Mouse (Mus musculus) midbrain, embryonic 14.5 days (tissue): ENCODE data around the gene Aqp11. TPM values are rescaled to one million over a fixed set of nuclear protein-coding genes. Genes with fewer than 3 reads are reported as not detected.

Experiments used
- ATAC-seq: fragments of 200-750 bp; cut with Nextera tagmentation; 2 replicates; pipeline ENCODE4 v1.8.0; 2017; ENCODE audit warnings: moderate number of reproducible peaks, moderate library complexity; ENCODE audit not compliant: low FRiP score, low TSS enrichment
- DNase-seq: peaks from one replicate; pipeline ENCODE4 v3.0.0-alpha.2; 2015
- H3K27ac ChIP-seq: fragments of 300-500 bp; sonication (generic); replicated peaks from 2 replicates; pipeline ENCODE4 v1.5.1; 2014; ENCODE audit warnings: mild to moderate bottlenecking, low read depth, low read length, moderate library complexity
- H3K27me3 ChIP-seq: fragments of 300-500 bp; sonication (generic); 2 replicates; pipeline ENCODE4 v1.6.1; 2014; ENCODE audit warnings: low read length, control low read depth, mixed read lengths; ENCODE audit not compliant: control insufficient read depth, insufficient read depth
- H3K36me3 ChIP-seq: fragments of 300-500 bp; sonication (generic); 2 replicates; pipeline ENCODE4 v1.6.1; 2014; ENCODE audit warnings: low read length, control low read depth; ENCODE audit not compliant: control insufficient read depth, insufficient read depth
- H3K4me1 ChIP-seq: fragments of 300-500 bp; sonication (generic); 2 replicates; pipeline ENCODE4 v1.6.1; 2014; ENCODE audit warnings: mild to moderate bottlenecking, antibody characterized with exemption, low read length, control low read depth; ENCODE audit not compliant: control insufficient read depth, insufficient read depth
- H3K4me2 ChIP-seq: fragments of 300-500 bp; sonication (generic); 2 replicates; pipeline ENCODE4 v1.6.1; 2014; ENCODE audit warnings: mild to moderate bottlenecking, low read length, moderate library complexity
- H3K4me3 ChIP-seq: fragments of 300-500 bp; sonication (generic); replicated peaks from 2 replicates; pipeline ENCODE4 v1.5.1; 2014; ENCODE audit warnings: low read depth, low read length
- H3K9ac ChIP-seq: fragments of 300-500 bp; sonication (generic); replicated peaks from 2 replicates; pipeline ENCODE4 v1.6.1; 2014; ENCODE audit warnings: mild to moderate bottlenecking, low read length, moderate library complexity
- H3K9me3 ChIP-seq: fragments of 300-500 bp; sonication (generic); 2 replicates; pipeline ENCODE4 v1.6.1; 2016; ENCODE audit warnings: low read length, control low read depth, mixed read lengths; ENCODE audit not compliant: control insufficient read depth
- WGBS: fragments of 180-500 bp; shearing (Covaris S2); extraction: QIAGEN DNeasy Blood & Tissue Kit; methylation state at CpG from one replicate; pipeline ENCODE4 v1.1.7; 2014; 5-methylcytosine and 5-hydroxymethylcytosine counted together
- polyA plus RNA-seq: library from polyadenylated mRNA; unstranded; fragments of >200 nt; fragmentation: Nextera tagmentation; extraction: Ambion mirVana; gene quantifications from 2 replicates; pipeline ENCODE4 v1.2.1, GENCODE M21; 2014

The Aqp11 gene
- polyA plus RNA-seq, 1 experiment from 2014 or later: 18.5 TPM

GRCm38 (mm10) chr7:97735886-97736420 is 2.1 kb downstream of the Aqp11 start:
- H3K9ac ChIP-seq: no peak overlapping the region
- no peaks in the 10 kb centered on the region for H3K36me3 ChIP-seq
- no peaks in the 10 kb centered on the region for H3K9me3 ChIP-seq
- H3K4me3 ChIP-seq: no peak overlapping the region
- DNase-seq: no peak
- ATAC-seq: no peak
- H3K27ac ChIP-seq: no peak overlapping the region
- WGBS: 34% methylated on average over 4 of the region's 4 CpGs
- no peak overlapping the region for H3K4me2 ChIP-seq
- no peaks in the 10 kb centered on the region; the same call in 1 of the 2 replicates for H3K4me1 ChIP-seq
- no peaks in the 10 kb centered on the region for H3K27me3 ChIP-seq

DNA sequence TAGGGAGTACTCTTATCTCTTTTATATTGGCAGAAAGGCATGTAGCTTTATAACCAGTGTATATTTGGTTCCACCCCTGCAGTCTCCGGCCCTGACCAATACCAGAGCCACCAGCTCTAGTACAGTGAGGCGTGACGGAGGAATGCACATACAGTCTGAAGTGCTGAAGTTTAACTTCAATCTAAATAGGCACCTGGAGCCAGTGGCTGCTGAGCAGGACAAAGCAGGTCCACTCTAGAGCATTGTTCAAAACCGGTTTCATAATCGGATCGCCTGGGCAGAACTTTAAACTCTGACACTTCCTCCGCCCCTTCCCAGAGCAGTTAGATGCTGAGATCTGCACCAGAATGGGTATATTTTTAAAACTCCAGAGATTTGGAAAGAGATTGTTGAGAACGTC is 3.1 kb downstream of the Aqp11 start:
- Histone ChIP-seq H3K4me2 (no peak overlapping the region), H3K9me3 (no peaks in the 10 kb centered on the region), H3K9ac (no peak overlapping the region), H3K36me3 (no peaks in the 10 kb centered on the region), H3K4me3 (no peak overlapping the region), H3K27me3 (no peaks in the 10 kb centered on the region), H3K27ac (no peak overlapping the region), H3K4me1 (no peaks in the 10 kb centered on the region; the same call in 1 of the 2 replicates)
- 81% methylated on average over 8 of the region's 8 CpGs for WGBS
- DNase-seq (no peak), ATAC-seq (no peak)

GRCm38 (mm10) chr7:97733606-97734005 is 4.5 kb downstream of the Aqp11 start:
- Histone ChIP-seq H3K4me1 (peaks cover 2% of the 10 kb centered on the region; the same call in 1 of the 2 replicates), H3K27me3 (no peaks in the 10 kb centered on the region), H3K9me3 (no peaks in the 10 kb centered on the region), H3K4me3 (no peak overlapping the region), H3K27ac (no peak overlapping the region), H3K9ac (no peak overlapping the region), H3K36me3 (no peaks in the 10 kb centered on the region), H3K4me2 (no peak overlapping the region)
- no peak for ATAC-seq
- WGBS: 90% methylated on average over 5 of the region's 5 CpGs
- DNase-seq: no peak

DNA sequence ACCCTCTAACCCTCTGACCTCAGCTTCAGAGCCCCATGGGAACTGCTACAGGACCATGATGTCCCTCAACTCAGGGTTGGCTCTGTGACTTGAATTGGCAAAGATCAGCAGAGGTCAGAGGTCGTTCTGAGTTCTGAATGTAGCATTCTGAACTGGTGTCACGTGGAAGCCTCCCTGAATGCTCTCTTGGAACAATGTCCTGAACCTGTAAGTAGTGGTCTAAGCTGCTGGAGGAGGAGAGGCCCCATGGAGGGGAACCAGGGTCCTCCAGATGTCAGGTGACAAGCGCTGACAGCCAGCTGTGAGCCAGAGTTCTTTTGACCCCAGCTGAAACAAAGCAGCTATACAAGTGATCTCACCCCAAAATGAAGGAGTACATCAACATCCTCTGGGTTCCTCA is 7.7 kb downstream of the Aqp11 start:
- ATAC-seq: no peak
- Histone ChIP-seq H3K27ac (no peak overlapping the region), H3K9me3 (no peaks in the 10 kb centered on the region), H3K4me1 (peaks cover 3% of the 10 kb centered on the region; the same call in 1 of the 2 replicates), H3K4me3 (no peak overlapping the region), H3K36me3 (peaks cover 7% of the 10 kb centered on the region), H3K27me3 (no peaks in the 10 kb centered on the region), H3K9ac (no peak overlapping the region), H3K4me2 (no peak overlapping the region)
- WGBS: 26% methylated on average over 3 of the region's 3 CpGs
- DNase-seq: no peak

DNA sequence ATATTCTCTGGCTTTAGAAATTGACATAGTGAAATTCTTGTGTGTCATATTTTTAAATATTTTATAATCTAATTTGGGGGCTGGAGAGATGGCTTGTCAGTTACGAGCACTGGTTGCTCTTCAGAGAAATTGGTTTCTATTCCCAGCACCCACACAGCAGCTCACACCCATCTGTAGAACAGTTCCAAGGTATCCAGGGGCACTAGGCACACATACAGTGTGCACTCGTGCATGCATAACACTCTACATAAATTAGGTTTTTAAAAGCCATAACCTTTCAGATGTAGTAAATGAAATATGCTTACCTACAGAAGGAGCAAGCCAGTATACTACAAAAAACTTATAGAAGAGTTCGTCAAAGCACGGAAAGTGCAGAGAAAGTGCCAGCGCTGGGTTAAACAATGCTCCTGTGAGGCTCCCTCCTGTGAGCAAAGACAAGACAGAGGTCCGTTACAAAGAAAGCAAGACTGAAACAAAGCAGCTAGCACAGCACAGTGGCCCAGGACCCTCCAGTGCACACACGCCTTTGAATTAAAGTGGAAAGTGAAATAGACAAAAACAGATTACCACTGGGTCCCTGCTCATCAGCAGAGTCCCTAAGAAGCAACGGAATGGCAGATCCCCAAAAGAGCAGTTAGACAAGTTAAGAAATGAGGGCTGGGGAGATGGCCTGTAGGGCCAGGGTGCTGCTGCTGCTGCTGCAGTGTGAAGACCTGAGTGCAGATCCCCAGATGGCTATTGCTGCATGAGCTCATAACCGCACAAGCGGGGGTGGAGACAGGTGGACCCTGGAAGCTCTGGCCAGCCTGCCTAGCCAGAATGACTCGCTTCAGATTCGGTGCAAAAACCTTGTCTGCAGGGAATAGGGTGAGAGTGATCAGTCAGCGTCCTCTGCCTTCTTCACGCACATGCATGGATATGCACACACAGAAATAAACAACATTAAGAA is 9.1 kb downstream of the Aqp11 start:
- 27% methylated on average over 14 of the region's 14 CpGs for WGBS

GRCm38 (mm10) chr7:97726778-97727177 is 11.3 kb downstream of the Aqp11 start:
- no peak overlapping the region for H3K4me2 ChIP-seq
- H3K36me3 ChIP-seq: peaks cover 16% of the 10 kb centered on the region
- H3K9ac ChIP-seq: no peak overlapping the region
- DNase-seq (no peak), ATAC-seq (no peak)
- no peaks in the 10 kb centered on the region for H3K9me3 ChIP-seq
- no peak overlapping the region for H3K4me3 ChIP-seq
- no peaks in the 10 kb centered on the region for H3K27me3 ChIP-seq
- 58% methylated on average over 7 of the region's 7 CpGs for WGBS
- peaks cover 3% of the 10 kb centered on the region; the same call in 1 of the 2 replicates for H3K4me1 ChIP-seq
- H3K27ac ChIP-seq: no peak overlapping the region

More for the DNA sequence above, 9.1 kb downstream of the Aqp11 start:
- peaks cover 3% of the 10 kb centered on the region; the same call in 1 of the 2 replicates for H3K4me1 ChIP-seq
- no peak for ATAC-seq
- no peaks in the 10 kb centered on the region for H3K27me3 ChIP-seq
- no peak overlapping the region for H3K27ac ChIP-seq
- H3K36me3 ChIP-seq: peaks cover 8% of the 10 kb centered on the region
- no peak overlapping the region for H3K9ac ChIP-seq
- no peak overlapping the region for H3K4me2 ChIP-seq
- no peak overlapping the region for H3K4me3 ChIP-seq
- H3K9me3 ChIP-seq: no peaks in the 10 kb centered on the region
- DNase-seq: no peak

DNA sequence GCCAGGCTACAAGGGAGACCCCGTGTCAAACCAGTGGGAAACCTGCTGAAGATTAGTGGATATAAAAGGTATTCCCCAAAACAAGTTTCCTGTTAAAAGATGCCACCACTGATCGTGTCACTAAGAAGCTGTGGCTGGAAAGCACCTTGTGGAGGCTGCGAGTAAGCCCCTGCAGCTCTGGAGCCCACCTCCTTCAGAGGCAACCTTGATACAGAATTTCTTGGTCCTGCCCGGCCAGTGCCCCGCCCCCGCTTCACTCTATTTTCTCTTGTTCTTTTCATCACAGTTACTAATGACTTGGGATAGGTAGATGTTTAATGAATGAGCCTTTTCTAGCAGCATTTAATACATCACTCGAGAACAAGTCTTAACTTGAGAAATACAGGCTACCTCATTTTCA is 12.0 kb downstream of the Aqp11 start:
- peaks cover 3% of the 10 kb centered on the region; the same call in 1 of the 2 replicates for H3K4me1 ChIP-seq
- H3K9ac ChIP-seq: no peak overlapping the region
- no peak overlapping the region for H3K27ac ChIP-seq
- DNase-seq (no peak), ATAC-seq (no peak)
- H3K4me3 ChIP-seq: no peak overlapping the region
- H3K9me3 ChIP-seq: no peaks in the 10 kb centered on the region
- no peak overlapping the region for H3K4me2 ChIP-seq
- peaks cover 16% of the 10 kb centered on the region for H3K36me3 ChIP-seq
- no peaks in the 10 kb centered on the region for H3K27me3 ChIP-seq
- WGBS: 84% methylated on average over 7 of the region's 7 CpGs

DNA sequence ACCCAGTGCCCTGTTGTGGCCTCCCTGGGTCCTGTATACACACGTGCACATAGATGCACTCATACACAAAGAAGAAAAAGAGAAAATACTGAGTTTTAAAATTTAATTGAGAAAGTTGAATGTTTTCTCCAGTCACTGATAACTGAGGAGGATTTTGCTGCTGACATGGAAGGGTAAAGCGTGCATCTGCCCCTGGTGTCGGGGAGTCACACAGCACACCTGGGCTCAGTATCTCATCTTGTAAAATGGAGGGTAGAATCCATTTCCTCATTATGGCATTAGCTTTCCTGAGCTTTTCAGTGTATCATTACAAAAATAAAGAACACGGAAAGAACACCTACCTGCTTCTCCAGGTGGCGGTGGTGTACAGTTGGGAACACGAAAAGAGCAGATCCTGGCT is 12.7 kb downstream of the Aqp11 start:
- peaks cover 3% of the 10 kb centered on the region; the same call in 1 of the 2 replicates for H3K4me1 ChIP-seq
- WGBS: 98% methylated on average over 6 of the region's 6 CpGs
- H3K36me3 ChIP-seq: peaks cover 22% of the 10 kb centered on the region
- H3K27ac ChIP-seq: no peak overlapping the region
- H3K9me3 ChIP-seq: no peaks in the 10 kb centered on the region
- ATAC-seq: no peak
- no peaks in the 10 kb centered on the region for H3K27me3 ChIP-seq
- H3K4me2 ChIP-seq: no peak overlapping the region
- no peak overlapping the region for H3K9ac ChIP-seq
- no peak overlapping the region for H3K4me3 ChIP-seq
- no peak for DNase-seq
